Mouse (Mus musculus) small intestine, adult 2 months (tissue): ENCODE measurements at regions not wholly inside any gene's neighbourhood (a gene's known extent, or its start where the extent isn't known, plus 50 kb on each side); places are given as distances from the start of the nearest gene placed in this dataset.

Experiments used
- CTCF ChIP-seq: fragments of 200-500 bp; IDR thresholded peaks from 2 replicates; pipeline ENCODE4 v1.5.1; 2012; ENCODE audit warnings: low read depth, mild to moderate bottlenecking, control low read depth, inconsistent platforms, low read length, moderate library complexity, mixed read lengths; ENCODE audit not compliant: insufficient replicate concordance, insufficient read length; ENCODE audit errors: extremely low read depth
- POLR2A ChIP-seq: fragments of 200-500 bp; IDR thresholded peaks from 2 replicates; pipeline ENCODE4 v1.6.1; 2012; ENCODE audit warnings: low read depth, mild to moderate bottlenecking, control low read depth, inconsistent platforms, low read length, moderate library complexity

- TF ChIP-seq CTCF (no peak), POLR2A (no peak)
Measured at GRCm38 (mm10) chr16:84583773-84584229, 68.9 kb downstream of the A730009L09Rik start.
